Mouse (Mus musculus) urinary bladder, postnatal 36 days (tissue): Measurements from ENCODE around the gene Mdh2.

ENCODE experiments used
- DNase-seq, 2 experiments: peaks; one replicate each; pipeline ENCODE4 v3.0.0; 2022; ENCODE audit warnings: low spot score in 2 of 2, mixed read lengths in 1 of 2

Gene Mdh2

GRCm38 (mm10) chr5:135776546-135776945 is 1.7 kb upstream of the Mdh2 start:
- no peak for DNase-seq

- no peak for DNase-seq
Measured at GRCm38 (mm10) chr5:135777796-135778470, 347 bp upstream of the Mdh2 start, which contains the start of gene Styxl1. Gene Styxl1, minus strand, starts transcription at chr5:135778385.

- no peak for DNase-seq
Measured at GRCm38 (mm10) chr5:135780331-135780730, 2.1 kb downstream of the Mdh2 start.

- no peak for DNase-seq
Measured at GRCm38 (mm10) chr5:135782901-135783300, 4.6 kb downstream of the Mdh2 start.

- DNase-seq: peak; percentile 81 to 84
Measured at GRCm38 (mm10) chr5:135793996-135794858, 15.9 kb downstream of the Mdh2 start.

GRCm38 (mm10) chr5:135794859-135795181 is 16.5 kb downstream of the Mdh2 start:
- DNase-seq: no peak

- no peak for DNase-seq
Measured at GRCm38 (mm10) chr5:135799746-135800145, 21.5 kb downstream of the Mdh2 start.

GRCm38 (mm10) chr5:135800927-135801326 is 22.6 kb downstream of the Mdh2 start:
- no peak for DNase-seq

- no peak for DNase-seq
Measured at GRCm38 (mm10) chr5:135802641-135803040, 24.4 kb downstream of the Mdh2 start.

- DNase-seq: no peak
Measured at GRCm38 (mm10) chr5:135803135-135803534, 24.9 kb downstream of the Mdh2 start.

GRCm38 (mm10) chr5:135803676-135804075 is 25.4 kb downstream of the Mdh2 start:
- no peak for DNase-seq

GRCm38 (mm10) chr5:135804735-135805134 is 26.5 kb downstream of the Mdh2 start:
- DNase-seq: no peak

GRCm38 (mm10) chr5:135806555-135807262 is 28.4 kb downstream of the Mdh2 start, which contains the start of gene Srrm3:
Gene Srrm3, plus strand, starts transcription at chr5:135806890.
- DNase-seq: peak; percentile 84 to 89

- DNase-seq: no peak
Measured at GRCm38 (mm10) chr5:135807263-135807637, 29.0 kb downstream of the Mdh2 start.

GRCm38 (mm10) chr5:135812991-135813390 is 34.7 kb downstream of the Mdh2 start:
- DNase-seq: no peak

- no peak for DNase-seq
Measured at GRCm38 (mm10) chr5:135818491-135818890, 40.2 kb downstream of the Mdh2 start.

- no peak for DNase-seq
Measured at GRCm38 (mm10) chr5:135822316-135822944, 44.1 kb downstream of the Mdh2 start.

- DNase-seq: no peak
Measured at GRCm38 (mm10) chr5:135824517-135824916, 46.2 kb downstream of the Mdh2 start.

GRCm38 (mm10) chr5:135826225-135826624 is 47.9 kb downstream of the Mdh2 start:
- DNase-seq: no peak

- no peak for DNase-seq
Measured at GRCm38 (mm10) chr5:135829381-135829780, 51.1 kb downstream of the Mdh2 start.

- DNase-seq: no peak
Measured at GRCm38 (mm10) chr5:135832729-135833128, 54.4 kb downstream of the Mdh2 start.
